Mouse (Mus musculus): ENCODE measurements at regions not wholly inside any gene's neighbourhood (a gene's known extent, or its start where the extent isn't known, plus 50 kb on each side); places are given as distances from the start of the nearest gene placed in this dataset.

DNA sequence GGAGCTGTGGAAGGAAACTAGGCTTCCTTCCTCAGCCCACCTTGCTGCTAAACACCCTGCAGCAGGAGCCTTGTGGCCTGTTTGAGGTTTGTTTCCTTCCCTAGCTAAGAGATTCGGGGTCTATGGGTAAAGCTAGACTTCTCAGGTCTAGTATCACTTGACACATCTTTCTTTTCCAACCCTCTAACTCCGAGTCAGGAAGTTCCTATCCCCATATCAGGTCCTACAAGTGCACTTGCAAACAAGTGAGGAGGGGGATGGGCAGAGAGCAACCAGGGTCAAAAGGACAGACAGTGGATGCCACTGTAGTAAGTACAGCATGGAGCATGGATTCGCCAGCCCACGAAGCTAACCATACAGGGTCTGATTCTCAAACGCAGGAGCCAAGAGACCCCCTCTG, 73.5 kb downstream of the Ets2 start:
- DNase-seq (ENCODE audit: low read depth): no peak

- no peak for DNase-seq (ENCODE audit: low read depth)
Observed at GRCm38 (mm10) chr16:95773151-95773550, 71.3 kb downstream of the Ets2 start.
